Mouse (Mus musculus): ENCODE results near the gene Il17ra. TPM values are rescaled to one million over a fixed set of nuclear protein-coding genes. Genes with fewer than 3 reads are reported as not detected.

Gene Il17ra
- total and polyA plus RNA-seq, 3 experiments: 4.4 to 10.3 (median 6.0) TPM

DNA sequence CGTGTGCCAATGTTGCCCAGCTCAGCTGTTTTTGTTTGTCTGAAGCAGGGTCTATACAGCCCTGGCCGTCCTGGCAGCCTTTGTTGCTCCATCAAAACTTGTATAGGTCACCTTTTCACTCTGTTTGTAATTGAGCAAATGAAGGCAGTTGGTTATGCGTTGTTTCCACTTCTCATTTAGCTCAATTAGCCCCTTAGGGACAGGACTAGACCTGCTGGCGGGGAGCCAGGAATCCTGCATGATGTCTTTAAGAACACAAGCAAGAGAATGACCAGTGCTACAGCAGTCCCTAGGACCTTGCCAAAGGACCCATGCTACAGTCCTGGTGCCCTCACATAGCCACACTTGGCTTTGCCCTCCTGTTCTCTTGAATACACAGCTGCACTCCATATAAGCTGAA, 42.5 kb downstream of the Il17ra start:
- no peak for DNase-seq (ENCODE audit: low spot score)
- TF ChIP-seq POLR2AphosphoS5 (IDR thresholded peaks at IDR 0.05; ENCODE audit: insufficient replicate concordance, low read depth, low read length) (no peak), CTCF (IDR thresholded peaks at IDR 0.05; ENCODE audit: low read depth, low read length) (no peak), GATA2 (IDR thresholded peaks at IDR 0.05; ENCODE audit: borderline replicate concordance, low read depth, low read length) (no peak), TAL1 (conservative IDR thresholded peaks at IDR 0.05; ENCODE audit: low read depth, low read length) (no peak), GATA1 (IDR thresholded peaks at IDR 0.05; ENCODE audit: borderline replicate concordance, low read length) (no peak)
- Histone ChIP-seq H3K4me1 (ENCODE audit: insufficient read depth, low read depth, low read length) (no peaks in the 10 kb centered on the region; the same call in 1 of the 2 replicates), H3K36me3 (replicated peaks) (peaks cover 35% of the 10 kb centered on the region), H3K9me3 (replicated peaks) (no peaks in the 10 kb centered on the region), H3K27me3 (ENCODE audit: insufficient read depth, low read length) (peaks cover 6% of the 10 kb centered on the region; the same call in 1 of the 2 replicates), H3K4me3 (ENCODE audit: low read depth, low read length) (no peak overlapping the region)
- ATAC-seq (ENCODE audit: extremely low read depth, insufficient number of reproducible peaks, low FRiP score, poor library complexity, severe bottlenecking): no peak

DNA sequence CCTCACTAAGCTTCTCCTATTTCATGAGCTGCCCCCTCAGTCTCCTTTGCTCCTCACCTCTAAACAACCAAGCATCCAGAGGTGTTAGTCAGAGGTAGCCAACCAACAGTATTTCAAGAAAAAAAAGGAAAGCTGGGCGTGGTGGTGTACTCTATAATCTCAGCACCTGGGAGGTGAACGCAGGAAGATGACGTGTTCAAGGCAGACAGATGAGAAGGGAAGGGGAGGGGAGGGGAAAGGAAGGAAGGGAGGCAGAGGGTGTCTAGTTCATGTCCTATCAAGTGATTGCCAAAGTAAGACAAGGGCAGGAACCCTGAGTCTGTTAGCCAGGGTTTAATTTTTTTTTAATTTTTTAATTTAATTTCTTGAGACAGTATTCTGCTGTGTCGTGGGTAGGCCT, 45.6 kb downstream of the Il17ra start:
- Histone ChIP-seq H3K27me3 (ENCODE audit: insufficient read depth, low read length) (no peaks in the 10 kb centered on the region), H3K4me1 (ENCODE audit: insufficient read depth, low read depth, low read length) (no peaks in the 10 kb centered on the region; the same call in 1 of the 2 replicates), H3K36me3 (replicated peaks) (peaks cover 63% of the 10 kb centered on the region), H3K9me3 (replicated peaks) (no peaks in the 10 kb centered on the region), H3K4me3 (ENCODE audit: low read depth, low read length) (no peak overlapping the region)
- no peak for TF ChIP-seq GATA1 (IDR thresholded peaks at IDR 0.05; ENCODE audit: borderline replicate concordance, low read length)
- no peak for TF ChIP-seq TAL1 (conservative IDR thresholded peaks at IDR 0.05; ENCODE audit: low read depth, low read length)
- no peak for TF ChIP-seq CTCF (IDR thresholded peaks at IDR 0.05; ENCODE audit: low read depth, low read length)
- TF ChIP-seq POLR2AphosphoS5 (IDR thresholded peaks at IDR 0.05; ENCODE audit: insufficient replicate concordance, low read depth, low read length): no peak
- TF ChIP-seq GATA2 (IDR thresholded peaks at IDR 0.05; ENCODE audit: borderline replicate concordance, low read depth, low read length): no peak
- ATAC-seq (ENCODE audit: extremely low read depth, insufficient number of reproducible peaks, low FRiP score, poor library complexity, severe bottlenecking) (no peak), DNase-seq (ENCODE audit: low spot score) (no peak)

DNA sequence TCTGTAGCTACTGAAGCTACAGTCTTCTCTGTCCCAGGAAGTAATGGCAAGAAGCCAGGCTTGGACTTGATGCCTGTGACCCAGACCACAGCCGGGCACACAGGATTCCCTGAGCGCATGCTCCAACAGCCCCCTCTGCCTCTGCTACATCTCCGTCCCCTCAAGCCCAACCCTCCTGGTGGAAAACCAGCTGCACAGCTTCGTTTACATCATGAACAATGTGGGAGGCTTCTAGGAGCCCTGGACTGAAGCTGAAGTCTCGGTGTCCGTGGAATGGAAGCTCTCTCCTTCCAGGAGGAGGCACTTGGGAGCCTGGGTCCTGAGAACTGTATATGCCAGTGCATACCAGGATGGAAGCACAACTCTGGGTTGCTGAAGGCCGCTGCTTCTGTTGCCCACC, 46.9 kb downstream of the Il17ra start:
- no peak for ATAC-seq (ENCODE audit: extremely low read depth, insufficient number of reproducible peaks, low FRiP score, poor library complexity, severe bottlenecking)
- Histone ChIP-seq H3K4me3 (ENCODE audit: low read depth, low read length) (no peak overlapping the region), H3K36me3 (replicated peaks) (peaks cover 76% of the 10 kb centered on the region)

DNA sequence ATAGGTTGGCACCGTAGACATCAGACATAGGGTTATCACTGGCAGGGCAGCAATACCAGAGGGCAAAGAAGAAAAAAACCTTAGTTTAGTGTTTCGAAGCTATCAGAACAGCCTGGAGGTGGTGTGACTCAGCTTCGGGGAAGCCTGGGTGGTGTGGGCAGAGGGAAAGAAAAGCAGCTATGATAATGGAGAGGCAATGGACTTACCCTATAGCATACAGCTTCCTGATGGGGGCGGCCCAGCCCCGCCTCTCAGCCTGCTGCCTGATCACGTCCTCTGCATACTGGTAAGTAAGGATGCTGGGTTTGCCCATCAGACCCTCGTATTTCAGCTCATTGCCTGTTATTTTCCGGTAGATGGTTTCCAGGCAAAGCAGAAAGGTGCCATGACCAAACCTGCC, 47.4 kb downstream of the Il17ra start:
- TF ChIP-seq POLR2AphosphoS5 (IDR thresholded peaks at IDR 0.05; ENCODE audit: insufficient replicate concordance, low read depth, low read length): no peak
- H3K4me3 ChIP-seq (ENCODE audit: low read depth, low read length): no peak overlapping the region
- H3K9me3 ChIP-seq (replicated peaks): no peaks in the 10 kb centered on the region
- DNase-seq (ENCODE audit: low spot score): no peak
- peaks cover 80% of the 10 kb centered on the region for H3K36me3 ChIP-seq (replicated peaks)
- H3K27me3 ChIP-seq (ENCODE audit: insufficient read depth, low read length): no peaks in the 10 kb centered on the region
- no peaks in the 10 kb centered on the region; the same call in 1 of the 2 replicates for H3K4me1 ChIP-seq (ENCODE audit: insufficient read depth, low read depth, low read length)
- ATAC-seq (ENCODE audit: extremely low read depth, insufficient number of reproducible peaks, low FRiP score, poor library complexity, severe bottlenecking): no peak

More for the DNA sequence above, 46.9 kb downstream of the Il17ra start:
- no peaks in the 10 kb centered on the region; the same call in 1 of the 2 replicates for H3K4me1 ChIP-seq (ENCODE audit: insufficient read depth, low read depth, low read length)
- no peak for DNase-seq (ENCODE audit: low spot score)
- TF ChIP-seq POLR2AphosphoS5 (IDR thresholded peaks at IDR 0.05; ENCODE audit: insufficient replicate concordance, low read depth, low read length): no peak
- TF ChIP-seq CTCF (IDR thresholded peaks at IDR 0.05; ENCODE audit: low read depth, low read length): no peak
- TF ChIP-seq GATA2 (IDR thresholded peaks at IDR 0.05; ENCODE audit: borderline replicate concordance, low read depth, low read length): no peak
- no peak for TF ChIP-seq GATA1 (IDR thresholded peaks at IDR 0.05; ENCODE audit: borderline replicate concordance, low read length)
- no peak for TF ChIP-seq TAL1 (conservative IDR thresholded peaks at IDR 0.05; ENCODE audit: low read depth, low read length)
- H3K9me3 ChIP-seq (replicated peaks): no peaks in the 10 kb centered on the region
- no peaks in the 10 kb centered on the region for H3K27me3 ChIP-seq (ENCODE audit: insufficient read depth, low read length)

DNA sequence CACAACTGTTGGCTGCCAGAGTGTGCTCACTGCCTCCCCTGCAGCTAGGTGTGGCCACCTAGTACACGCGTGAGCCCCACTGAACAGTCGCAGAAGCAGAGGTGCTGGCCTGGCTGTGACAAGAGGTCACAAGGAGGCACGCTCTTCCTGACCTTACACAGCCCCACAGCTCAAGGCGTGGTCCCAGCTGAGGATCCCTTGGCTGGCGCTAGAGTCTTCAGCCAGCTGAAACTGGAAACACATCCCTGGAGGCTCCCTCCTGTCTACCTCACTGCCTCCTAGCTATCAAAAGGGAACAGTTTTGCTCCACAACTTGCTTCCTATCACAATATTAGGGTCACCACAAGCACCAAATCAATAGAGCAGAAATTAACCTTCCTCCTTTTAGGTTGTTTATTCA, 48.2 kb downstream of the Il17ra start:
- no peak for DNase-seq (ENCODE audit: low spot score)
- H3K36me3 ChIP-seq (replicated peaks): peaks cover 81% of the 10 kb centered on the region

DNA sequence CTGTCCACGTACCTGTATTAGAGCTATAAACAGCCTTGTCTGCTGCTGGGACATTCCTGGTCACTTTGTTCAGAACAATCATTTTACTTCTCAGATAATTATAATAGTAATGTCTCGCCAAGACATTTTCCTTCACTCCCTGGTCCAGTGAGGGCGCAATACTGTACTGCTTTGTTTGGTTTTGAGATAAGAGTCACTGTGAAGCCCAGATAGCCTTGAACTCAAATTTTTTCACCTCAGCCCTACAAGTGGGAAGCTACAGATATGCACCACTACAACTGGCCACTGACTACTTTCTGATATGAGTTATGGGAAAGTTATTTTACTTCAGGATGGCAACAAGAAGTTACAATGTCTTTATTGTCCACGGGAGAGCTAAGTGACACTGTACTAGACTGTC, 53.4 kb downstream of the Il17ra start:
- DNase-seq (ENCODE audit: low spot score): no peak
- Histone ChIP-seq H3K9me3 (replicated peaks) (no peaks in the 10 kb centered on the region), H3K27me3 (ENCODE audit: insufficient read depth, low read length) (no peaks in the 10 kb centered on the region), H3K4me1 (ENCODE audit: insufficient read depth, low read depth, low read length) (peaks cover 9% of the 10 kb centered on the region), H3K4me3 (ENCODE audit: low read depth, low read length) (no peak overlapping the region), H3K36me3 (replicated peaks) (peaks cover 86% of the 10 kb centered on the region)
- TF ChIP-seq CTCF (IDR thresholded peaks at IDR 0.05; ENCODE audit: low read depth, low read length) (no peak), GATA1 (IDR thresholded peaks at IDR 0.05; ENCODE audit: borderline replicate concordance, low read length) (no peak), TAL1 (conservative IDR thresholded peaks at IDR 0.05; ENCODE audit: low read depth, low read length) (no peak), POLR2AphosphoS5 (IDR thresholded peaks at IDR 0.05; ENCODE audit: insufficient replicate concordance, low read depth, low read length) (no peak), GATA2 (IDR thresholded peaks at IDR 0.05; ENCODE audit: borderline replicate concordance, low read depth, low read length) (no peak)
- ATAC-seq (ENCODE audit: extremely low read depth, insufficient number of reproducible peaks, low FRiP score, poor library complexity, severe bottlenecking): peak; percentile 45; the same call in 1 of the 2 replicates

More for the DNA sequence above, 48.2 kb downstream of the Il17ra start:
- Histone ChIP-seq H3K4me1 (ENCODE audit: insufficient read depth, low read depth, low read length) (no peaks in the 10 kb centered on the region; the same call in 1 of the 2 replicates), H3K4me3 (ENCODE audit: low read depth, low read length) (no peak overlapping the region), H3K27me3 (ENCODE audit: insufficient read depth, low read length) (no peaks in the 10 kb centered on the region), H3K9me3 (replicated peaks) (no peaks in the 10 kb centered on the region)
- no peak for ATAC-seq (ENCODE audit: extremely low read depth, insufficient number of reproducible peaks, low FRiP score, poor library complexity, severe bottlenecking)
- TF ChIP-seq CTCF (IDR thresholded peaks at IDR 0.05; ENCODE audit: low read depth, low read length): no peak
- no peak for TF ChIP-seq TAL1 (conservative IDR thresholded peaks at IDR 0.05; ENCODE audit: low read depth, low read length)
- no peak for TF ChIP-seq GATA2 (IDR thresholded peaks at IDR 0.05; ENCODE audit: borderline replicate concordance, low read depth, low read length)
- no peak for TF ChIP-seq GATA1 (IDR thresholded peaks at IDR 0.05; ENCODE audit: borderline replicate concordance, low read length)
- no peak for TF ChIP-seq POLR2AphosphoS5 (IDR thresholded peaks at IDR 0.05; ENCODE audit: insufficient replicate concordance, low read depth, low read length)

Data from G1E (cell line).